Mouse (Mus musculus) urinary bladder, postnatal 14 days (tissue): ENCODE results near the gene Rbp1.

ENCODE experiments used
- DNase-seq: peaks from one replicate; pipeline ENCODE4 v3.0.0; 2021; ENCODE audit warnings: low spot score

Gene Rbp1

GRCm38 (mm10) chr9:98424725-98425210 is 2.0 kb downstream of the Rbp1 start:
- peak; percentile 58 for DNase-seq

DNA sequence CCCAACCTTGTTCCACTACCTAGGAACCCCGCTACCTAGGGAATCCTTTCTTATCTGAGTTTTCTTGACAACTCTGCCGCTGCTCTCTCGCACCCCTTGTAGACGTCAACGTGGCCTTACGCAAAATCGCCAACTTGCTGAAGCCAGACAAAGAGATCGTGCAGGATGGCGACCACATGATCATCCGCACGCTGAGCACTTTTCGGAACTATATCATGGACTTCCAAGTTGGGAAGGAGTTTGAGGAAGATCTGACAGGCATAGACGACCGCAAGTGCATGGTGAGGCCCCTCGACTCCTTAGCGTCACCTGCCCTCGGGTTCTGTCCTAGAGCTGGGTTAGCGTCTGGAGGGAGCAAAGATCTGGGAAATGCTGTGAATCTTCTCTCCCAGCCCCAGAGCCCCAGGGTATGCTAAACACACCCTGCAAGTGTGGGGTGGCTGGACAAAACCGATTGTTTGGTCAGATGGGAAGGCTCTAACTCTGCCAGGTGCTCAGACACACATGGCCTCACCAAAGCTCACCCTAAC is 2.7 kb downstream of the Rbp1 start:
- no peak for DNase-seq

DNA sequence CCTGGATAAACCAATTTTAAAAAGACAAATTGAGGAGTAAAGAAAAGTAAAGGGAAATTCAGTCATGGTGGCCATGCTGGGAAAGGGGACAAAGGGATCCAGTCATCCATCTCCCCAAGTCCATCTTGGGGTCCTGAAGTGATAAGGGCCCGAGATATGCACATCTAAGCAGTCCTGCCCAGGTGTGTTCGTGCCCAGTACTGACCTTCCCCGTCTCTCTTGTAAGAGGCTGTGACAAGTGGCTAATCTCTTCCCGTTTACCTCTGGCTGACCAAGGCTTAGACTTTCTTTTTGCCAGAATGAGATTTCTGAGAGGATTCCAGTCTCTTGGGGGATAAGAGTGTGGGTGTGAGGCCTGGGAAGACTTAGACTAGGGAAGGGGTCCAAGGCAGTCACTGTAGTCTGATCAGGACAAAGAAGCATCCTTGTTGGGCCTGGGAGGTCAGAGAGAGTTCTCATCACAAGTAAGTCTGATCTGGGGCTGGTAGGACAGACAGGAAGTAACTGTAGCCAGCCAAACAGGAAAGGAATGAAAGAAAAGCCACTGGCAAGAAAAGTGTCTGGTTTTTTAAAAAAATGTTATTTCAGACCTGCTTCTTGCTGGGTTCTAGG is 5.3 kb downstream of the Rbp1 start:
- DNase-seq, result no peak

GRCm38 (mm10) chr9:98428783-98429182 is 6.0 kb downstream of the Rbp1 start:
- peak; percentile 72 for DNase-seq

DNA sequence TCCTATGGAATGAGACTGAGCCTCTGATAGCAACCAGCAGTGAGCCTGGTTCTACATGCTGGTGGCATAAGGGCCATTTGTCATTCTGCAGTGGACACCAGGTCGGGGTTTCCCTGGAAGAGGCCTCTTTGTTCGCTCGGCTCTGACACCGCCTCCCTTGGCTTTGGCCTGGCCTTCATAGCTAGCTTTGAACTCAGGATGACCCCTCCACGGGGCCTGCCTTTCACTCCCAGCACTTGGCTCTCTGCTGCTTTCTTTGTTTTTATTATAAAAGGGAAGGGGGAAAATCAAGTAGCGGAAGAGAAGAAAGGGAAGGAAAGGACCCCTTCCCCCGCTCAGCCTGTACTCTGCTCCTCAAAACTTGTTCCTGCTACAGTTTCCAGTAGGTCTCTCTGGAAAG is 7.0 kb downstream of the Rbp1 start:
- DNase-seq, result peak; percentile 38

- no peak for DNase-seq
These were observed 7.8 kb downstream of the Rbp1 start for GRCm38 (mm10) chr9:98430528-98430927.

- DNase-seq, result no peak
These were observed 10.3 kb downstream of the Rbp1 start for GRCm38 (mm10) chr9:98433021-98433420.

GRCm38 (mm10) chr9:98433956-98434588 is 11.3 kb downstream of the Rbp1 start:
- no peak for DNase-seq

GRCm38 (mm10) chr9:98437819-98438218 is 15.1 kb downstream of the Rbp1 start:
- no peak for DNase-seq

DNA sequence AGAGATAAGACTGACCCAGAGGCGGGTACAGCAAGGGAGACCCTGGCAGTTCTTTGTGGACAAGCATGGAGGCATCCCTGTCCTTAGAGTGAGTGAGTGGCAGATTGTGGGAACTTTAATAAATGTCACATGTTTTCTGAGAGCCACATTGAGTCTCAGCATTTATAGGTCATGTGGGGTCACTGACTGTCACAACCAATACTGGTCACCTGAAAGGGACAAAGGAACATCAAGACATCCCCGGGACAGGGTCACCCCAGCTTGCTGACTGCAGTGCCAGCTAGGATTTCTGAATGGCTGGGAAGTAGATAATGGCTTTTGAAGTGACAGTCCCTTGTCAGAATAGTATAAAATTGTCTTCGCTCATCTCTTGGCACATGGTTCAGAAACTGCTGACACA is 16.3 kb downstream of the Rbp1 start:
- DNase-seq, result no peak

DNA sequence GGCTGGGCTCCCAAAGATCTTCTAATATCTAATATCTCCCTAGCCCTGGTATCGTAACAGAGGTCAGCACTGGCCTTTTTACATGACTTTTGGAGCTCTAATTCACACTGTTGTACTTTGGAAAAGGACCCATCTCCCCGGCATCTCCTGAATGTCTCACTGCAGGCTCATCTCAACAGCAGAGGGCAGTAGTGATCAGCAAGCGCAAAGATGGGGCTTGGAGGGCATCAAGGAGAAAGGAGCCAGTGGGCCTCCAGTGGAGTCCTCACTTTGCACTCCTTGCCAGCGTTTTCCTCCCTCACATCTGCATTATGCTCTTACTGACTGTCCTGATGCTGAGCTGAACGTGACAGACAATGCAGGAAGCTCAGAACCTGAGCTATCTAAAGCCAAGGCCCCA is 19.9 kb downstream of the Rbp1 start:
- no peak for DNase-seq

GRCm38 (mm10) chr9:98445359-98446149 is 22.8 kb downstream of the Rbp1 start:
- no peak for DNase-seq

- DNase-seq, result no peak
These were observed 28.2 kb downstream of the Rbp1 start for GRCm38 (mm10) chr9:98450976-98451375.

GRCm38 (mm10) chr9:98466709-98467108 is 43.9 kb downstream of the Rbp1 start:
- no peak for DNase-seq

DNA sequence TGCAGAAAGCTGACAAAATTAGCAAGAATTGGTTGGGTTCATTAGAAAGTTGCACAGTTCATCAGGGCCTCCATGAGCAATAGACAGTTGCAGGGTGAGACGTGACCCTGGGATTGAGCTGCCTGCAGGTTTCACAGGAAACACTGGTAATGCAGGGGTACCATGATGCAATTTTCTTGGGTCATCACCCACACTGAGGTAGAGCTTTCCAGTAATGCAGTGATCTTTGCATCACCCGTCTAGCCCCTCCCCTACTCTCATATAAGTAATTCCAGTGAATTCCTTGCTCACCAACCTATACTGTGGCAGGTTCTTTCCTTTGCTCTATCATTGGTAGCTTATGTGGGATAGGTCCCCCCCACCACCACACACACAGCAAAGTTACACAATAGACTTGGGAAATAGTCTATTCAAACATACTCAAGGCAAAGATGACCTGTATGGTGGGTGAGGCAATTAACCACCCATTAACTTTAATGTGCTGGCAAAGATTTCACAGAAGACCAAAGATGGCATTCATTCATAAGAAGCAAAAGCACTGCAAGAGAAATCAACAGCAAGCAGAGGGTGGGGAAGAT is 57.5 kb downstream of the Rbp1 start:
- no peak for DNase-seq

GRCm38 (mm10) chr9:98482256-98482655 is 59.5 kb downstream of the Rbp1 start:
- no peak for DNase-seq

DNA sequence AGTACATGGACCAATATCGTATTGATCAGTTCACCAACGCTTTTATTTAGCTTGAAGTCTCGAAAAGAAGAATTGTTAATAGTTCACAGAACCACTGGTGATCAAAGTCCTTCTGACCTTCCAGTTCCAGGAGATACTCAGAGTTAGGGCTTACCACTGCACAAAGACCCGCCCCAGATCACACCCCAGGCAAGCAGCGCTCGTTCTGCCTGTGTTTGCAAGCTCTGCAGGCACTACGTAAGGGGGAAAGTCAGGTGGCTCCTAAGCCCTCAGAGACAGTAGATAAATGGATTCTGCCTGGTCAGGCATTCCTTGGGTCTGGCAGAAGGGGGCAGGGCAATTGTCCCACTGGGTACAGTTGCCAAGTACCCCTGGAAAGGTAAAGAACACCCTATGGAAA is 62.3 kb downstream of the Rbp1 start:
- DNase-seq, result no peak

DNA sequence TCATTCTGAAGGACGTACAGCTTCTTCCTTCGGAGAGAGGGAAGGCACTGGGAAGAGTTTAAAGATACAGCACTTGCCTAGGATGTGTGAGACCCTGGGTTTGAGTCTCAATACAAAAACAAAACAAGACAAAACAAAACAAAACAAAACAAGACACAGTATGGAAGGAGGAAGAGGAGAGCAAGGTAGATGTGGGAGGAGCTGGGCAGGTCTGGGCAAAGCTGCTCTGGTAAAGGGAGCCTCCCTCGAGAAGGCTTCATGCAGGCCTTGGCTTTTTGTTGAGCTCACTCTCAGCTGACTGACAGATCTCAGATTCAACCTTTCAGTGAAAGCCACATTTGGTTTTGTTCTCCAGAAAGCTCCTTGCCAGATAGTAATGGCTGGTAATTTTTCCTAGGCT is 63.1 kb downstream of the Rbp1 start, which contains the start of gene Rbp2:
Gene Rbp2 (plus strand): TSS at position 301 of the 400 bp plus-strand sequence.
- no peak for DNase-seq

DNA sequence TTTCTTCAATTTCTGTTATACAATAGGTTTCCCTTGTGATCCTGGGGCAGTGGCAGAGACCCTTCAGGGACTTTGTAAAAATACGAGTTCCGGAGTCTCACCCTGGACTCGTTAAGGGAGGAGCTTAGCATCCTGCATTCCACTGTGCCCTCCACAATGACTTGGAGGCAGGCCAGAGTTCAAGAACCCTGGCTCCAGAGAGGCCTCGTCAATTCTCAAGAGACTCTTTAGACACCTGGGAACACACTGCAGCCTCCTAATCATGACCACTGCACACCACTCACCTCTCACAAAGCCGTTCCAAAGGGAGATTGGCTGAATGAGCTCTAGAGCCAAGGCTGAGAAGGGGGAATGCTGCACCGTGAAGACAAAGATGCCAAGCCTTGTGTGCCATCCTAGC is 64.5 kb downstream of the Rbp1 start:
- no peak for DNase-seq

DNA sequence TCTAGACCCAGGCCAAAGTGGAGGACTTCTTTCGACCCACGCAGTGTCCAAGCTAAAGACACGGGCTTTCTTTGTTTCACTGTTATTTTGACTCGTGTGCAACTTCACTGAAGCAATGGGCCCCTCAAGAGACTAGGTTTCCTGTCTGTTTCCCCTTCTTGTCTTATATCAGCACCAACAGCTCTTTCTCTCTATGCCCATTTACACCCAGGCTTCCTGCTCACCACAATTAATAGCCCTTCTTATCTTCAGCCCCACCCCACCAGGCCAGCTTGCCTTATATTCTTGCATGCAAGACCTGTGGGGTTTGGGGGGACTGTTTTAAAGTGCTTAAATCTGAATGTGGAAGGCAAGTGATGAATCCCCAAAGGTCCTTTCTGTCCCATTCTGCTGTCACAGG is 66.8 kb downstream of the Rbp1 start:
- DNase-seq, result no peak

GRCm38 (mm10) chr9:98490128-98490527 is 67.4 kb downstream of the Rbp1 start:
- no peak for DNase-seq

DNA sequence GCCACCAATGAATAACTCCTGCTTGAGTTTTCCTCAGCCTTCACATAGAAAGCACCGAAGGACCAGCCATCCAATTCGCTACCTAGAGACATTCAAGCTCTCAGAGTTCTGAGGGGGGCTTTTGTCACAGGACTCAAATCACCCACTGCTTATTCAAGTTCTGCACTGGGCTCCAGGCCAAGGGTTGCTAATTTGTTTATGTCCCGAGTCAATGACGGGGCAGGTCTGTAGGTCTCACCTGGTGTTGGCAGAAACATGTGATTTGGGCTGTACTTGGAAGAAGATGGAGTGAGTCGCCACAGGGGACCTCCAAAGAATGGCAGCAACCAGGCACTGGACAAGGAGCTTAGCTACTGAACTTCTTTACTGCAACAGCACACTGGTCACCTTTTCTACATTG is 68.3 kb downstream of the Rbp1 start:
- DNase-seq, result no peak
